Mouse (Mus musculus): ENCODE results near the gene 1700034J05Rik. TPM values are rescaled to one million over a fixed set of nuclear protein-coding genes. Genes with fewer than 3 reads are reported as not detected.

The 1700034J05Rik gene
- polyA plus RNA-seq, 1 experiment from 2014 or later: 0.13 TPM

Other genes starting within 250 kb of the 1700034J05Rik start
- 17.3 and 17.4 TPM in 2 replicates for gene Stk38l, start 229.4 kb downstream of the 1700034J05Rik start, polyA plus RNA-seq (2015; fragmentation: Nextera tagmentation; extraction: Ambion mirVana)
- 7.9 and 8.5 TPM in 2 replicates for gene Arntl2, start 158.4 kb downstream of the 1700034J05Rik start, polyA plus RNA-seq (2015; fragmentation: Nextera tagmentation; extraction: Ambion mirVana)
- not detected in 2 replicates for gene Smco2, start 104.3 kb downstream of the 1700034J05Rik start, polyA plus RNA-seq (2015; fragmentation: Nextera tagmentation; extraction: Ambion mirVana)
- gene Ppfibp1, start 65.9 kb downstream of the 1700034J05Rik start, polyA plus RNA-seq (2015; fragmentation: Nextera tagmentation; extraction: Ambion mirVana): 60.8 and 63.5 TPM in 2 replicates
- 0.98 and 1.2 TPM in 2 replicates for gene Rep15, start 78.2 kb upstream of the 1700034J05Rik start, polyA plus RNA-seq (2015; fragmentation: Nextera tagmentation; extraction: Ambion mirVana)
- 78.9 and 90.0 TPM in 2 replicates for gene Mrps35, start 88.3 kb upstream of the 1700034J05Rik start, polyA plus RNA-seq (2015; fragmentation: Nextera tagmentation; extraction: Ambion mirVana)
- 0.77 and 0.82 TPM in 2 replicates for gene Mansc4, start 132.6 kb upstream of the 1700034J05Rik start, polyA plus RNA-seq (2015; fragmentation: Nextera tagmentation; extraction: Ambion mirVana)
- gene Klhl42, start 137.0 kb upstream of the 1700034J05Rik start, polyA plus RNA-seq (2015; fragmentation: Nextera tagmentation; extraction: Ambion mirVana): 7.6 and 8.3 TPM in 2 replicates